Mouse (Mus musculus) frontal cortex, postnatal 14 days (tissue): ENCODE results near the gene H2afv.

Source experiments
- DNase-seq, 2 experiments: peaks; one replicate each; pipeline ENCODE4 v3.0.0; 2022; ENCODE audit warnings: low spot score in 2 of 2

H2afv gene

GRCm38 (mm10) chr11:6444077-6444853 is at the start of gene H2afv:
Gene H2afv, minus strand, starts transcription at chr11:6444443.
- DNase-seq: peak; percentile 99 to 100

- no peak for DNase-seq
Observed at GRCm38 (mm10) chr11:6489691-6490503, 45.7 kb upstream of the H2afv start.

GRCm38 (mm10) chr11:6489257-6489656 is 45.0 kb upstream of the H2afv start:
- no peak for DNase-seq

GRCm38 (mm10) chr11:6488041-6488684 is 43.9 kb upstream of the H2afv start:
- DNase-seq: no peak

- no peak for DNase-seq
Observed at GRCm38 (mm10) chr11:6487496-6487895, 43.3 kb upstream of the H2afv start.

- DNase-seq: no peak
Observed at GRCm38 (mm10) chr11:6486916-6487315, 42.7 kb upstream of the H2afv start.

- DNase-seq: no peak
Observed at GRCm38 (mm10) chr11:6484244-6484959, 40.2 kb upstream of the H2afv start.

GRCm38 (mm10) chr11:6483103-6483502 is 38.9 kb upstream of the H2afv start:
- no peak for DNase-seq

GRCm38 (mm10) chr11:6481669-6482185 is 37.5 kb upstream of the H2afv start:
- peak in 1 of 2 experiments; percentile 26 for DNase-seq

GRCm38 (mm10) chr11:6480681-6481405 is 36.6 kb upstream of the H2afv start:
- DNase-seq: no peak

GRCm38 (mm10) chr11:6480191-6480590 is 35.9 kb upstream of the H2afv start:
- no peak for DNase-seq

- DNase-seq: no peak
Observed at GRCm38 (mm10) chr11:6479231-6479630, 35.0 kb upstream of the H2afv start.

- DNase-seq: no peak
Observed at GRCm38 (mm10) chr11:6477350-6477749, 33.1 kb upstream of the H2afv start.

GRCm38 (mm10) chr11:6476876-6477275 is 32.6 kb upstream of the H2afv start:
- no peak for DNase-seq

GRCm38 (mm10) chr11:6475867-6476484 is 31.7 kb upstream of the H2afv start, which contains the start of gene Purb:
Gene Purb, minus strand, starts transcription at chr11:6475917.
- peak; percentile 78 to 88 for DNase-seq

- DNase-seq: peak; percentile 43 to 45
Observed at GRCm38 (mm10) chr11:6474874-6475731, 30.9 kb upstream of the H2afv start.

- DNase-seq: no peak
Observed at GRCm38 (mm10) chr11:6474381-6474780, 30.1 kb upstream of the H2afv start.

GRCm38 (mm10) chr11:6472076-6472475 is 27.8 kb upstream of the H2afv start:
- DNase-seq: no peak

GRCm38 (mm10) chr11:6471493-6471892 is 27.2 kb upstream of the H2afv start:
- no peak for DNase-seq
